Mouse (Mus musculus) megakaryocyte, embryonic 14.5 days (primary cell): Measurements from ENCODE around the gene Ptpn3.

Experiments
- FLI1 ChIP-seq: IDR thresholded peaks from 2 replicates; pipeline ENCODE4 v1.6.1; 2012; ENCODE audit warnings: low read length, inconsistent platforms, mixed read lengths
- GATA1 ChIP-seq: IDR thresholded peaks from 3 replicates; pipeline ENCODE4 v1.6.1; 2012; ENCODE audit warnings: mixed read lengths, low read length, inconsistent platforms, borderline replicate concordance

GRCm38 (mm10) chr4:57164578-57165210 is 136.9 kb downstream of the Ptpn3 start:
- TF ChIP-seq GATA1 (no peak), FLI1 (no peak)
